Mouse (Mus musculus): ENCODE data around the gene Syngap1. TPM values are rescaled to one million over a fixed set of nuclear protein-coding genes. Genes with fewer than 3 reads are reported as not detected.

The Syngap1 gene
- polyA plus RNA-seq, 1 experiment from 2014 or later = 4.2 TPM

DNA sequence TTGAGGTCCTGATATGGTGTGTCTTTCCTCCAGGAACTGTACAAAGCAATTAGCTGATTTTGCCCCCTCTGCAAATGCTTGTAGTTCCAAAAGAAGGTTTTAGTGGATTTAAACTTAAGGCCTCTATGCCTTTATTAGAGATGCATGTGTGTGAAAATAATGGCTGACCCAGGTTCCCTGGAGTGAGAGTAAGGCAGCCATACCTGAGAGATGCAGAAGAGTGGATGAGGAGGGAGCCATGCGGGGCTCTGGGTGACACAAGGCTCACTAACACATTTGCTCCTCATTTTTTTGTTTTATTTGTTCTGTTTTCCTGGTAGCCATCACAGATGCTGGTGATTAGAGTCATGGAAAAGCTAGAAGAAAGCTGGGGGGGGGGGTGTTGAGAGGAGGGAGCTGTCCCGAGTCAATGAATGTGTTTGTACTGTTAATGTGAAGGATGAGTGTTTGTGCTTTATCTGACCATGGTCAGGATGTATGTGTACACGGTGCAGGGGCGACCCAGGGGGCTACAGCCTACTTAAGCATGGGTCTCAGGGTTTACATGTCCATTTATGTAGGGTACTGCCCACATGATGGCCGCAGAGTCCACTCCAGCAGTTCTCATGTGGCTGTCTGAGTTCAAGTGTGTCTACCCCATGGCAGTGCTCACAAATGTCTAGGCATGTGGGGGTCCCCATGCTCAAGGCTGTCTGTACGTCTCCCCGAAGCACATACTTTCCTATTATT is 9.7 kb downstream of the Syngap1 start:
- H3K36me3 ChIP-seq (ENCODE audit: control insufficient read depth, insufficient read depth, low read length) = peaks cover 13% of the 10 kb centered on the region
- peaks cover 57% of the 10 kb centered on the region for H3K4me1 ChIP-seq (ENCODE audit: control insufficient read depth, insufficient read depth, low read length)
- peak overlapping the region; percentile 63 for H3K9ac ChIP-seq (ENCODE audit: low read length)
- no peak for ATAC-seq
- H3K9me3 ChIP-seq (replicated peaks; ENCODE audit: control insufficient read depth, low read length) = no peaks in the 10 kb centered on the region
- WGBS = 30% methylated on average over 7 of the region's 7 CpGs
- H3K4me3 ChIP-seq (ENCODE audit: low read depth, low read length) = peak overlapping the region; percentile 32
- no peaks in the 10 kb centered on the region for H3K27me3 ChIP-seq (replicated peaks; ENCODE audit: control insufficient read depth, insufficient read depth, low read length)
- DNase-seq (ENCODE audit: low spot score) = no peak
- peak overlapping the region; percentile 91 for H3K4me2 ChIP-seq (ENCODE audit: low read length)
- H3K27ac ChIP-seq (ENCODE audit: low read depth, low read length) = peak overlapping the region; percentile 71; the same call in 1 of the 2 replicates

- Histone ChIP-seq H3K27me3 (replicated peaks; ENCODE audit: control insufficient read depth, insufficient read depth, low read length) (no peaks in the 10 kb centered on the region), H3K4me3 (ENCODE audit: low read depth, low read length) (peak overlapping the region; percentile 32), H3K4me2 (ENCODE audit: low read length) (peak overlapping the region; percentile 91), H3K9ac (ENCODE audit: low read length) (peak overlapping the region; percentile 63), H3K27ac (ENCODE audit: low read depth, low read length) (peak overlapping the region; percentile 71; the same call in 1 of the 2 replicates), H3K9me3 (replicated peaks; ENCODE audit: control insufficient read depth, low read length) (no peaks in the 10 kb centered on the region), H3K36me3 (ENCODE audit: control insufficient read depth, insufficient read depth, low read length) (peaks cover 20% of the 10 kb centered on the region), H3K4me1 (ENCODE audit: control insufficient read depth, insufficient read depth, low read length) (peaks cover 51% of the 10 kb centered on the region)
- ATAC-seq (peak; percentile 72), DNase-seq (ENCODE audit: low spot score) (peak; percentile 92)
- whole genome bisulfite sequencing = 0% methylated on average over 11 of the region's 11 CpGs
Measured at GRCm38 (mm10) chr17:26951406-26951805, 10.4 kb downstream of the Syngap1 start.

GRCm38 (mm10) chr17:26951952-26952877 is 11.2 kb downstream of the Syngap1 start:
- Histone ChIP-seq H3K9ac (ENCODE audit: low read length) (peak overlapping the region; percentile 63), H3K36me3 (ENCODE audit: control insufficient read depth, insufficient read depth, low read length) (peaks cover 28% of the 10 kb centered on the region), H3K4me1 (ENCODE audit: control insufficient read depth, insufficient read depth, low read length) (peaks cover 43% of the 10 kb centered on the region), H3K9me3 (replicated peaks; ENCODE audit: control insufficient read depth, low read length) (no peaks in the 10 kb centered on the region), H3K27me3 (replicated peaks; ENCODE audit: control insufficient read depth, insufficient read depth, low read length) (no peaks in the 10 kb centered on the region), H3K4me2 (ENCODE audit: low read length) (peak overlapping the region; percentile 91), H3K27ac (ENCODE audit: low read depth, low read length) (peak overlapping the region; percentile 71; the same call in 1 of the 2 replicates), H3K4me3 (ENCODE audit: low read depth, low read length) (peak overlapping the region; percentile 32)
- WGBS = 3% methylated on average over 23 of the region's 23 CpGs
- ATAC-seq = no peak; the same call in 1 of the 2 replicates
- no peak for DNase-seq (ENCODE audit: low spot score)

- ATAC-seq (no peak), DNase-seq (ENCODE audit: low spot score) (no peak)
- Histone ChIP-seq H3K36me3 (ENCODE audit: control insufficient read depth, insufficient read depth, low read length) (peaks cover 38% of the 10 kb centered on the region), H3K4me3 (ENCODE audit: low read depth, low read length) (peak overlapping the region; percentile 32; the same call in 1 of the 2 replicates), H3K4me2 (ENCODE audit: low read length) (peak overlapping the region; percentile 91), H3K9me3 (replicated peaks; ENCODE audit: control insufficient read depth, low read length) (no peaks in the 10 kb centered on the region), H3K27ac (ENCODE audit: low read depth, low read length) (no peak overlapping the region), H3K9ac (ENCODE audit: low read length) (peak overlapping the region; percentile 63), H3K4me1 (ENCODE audit: control insufficient read depth, insufficient read depth, low read length) (peaks cover 36% of the 10 kb centered on the region), H3K27me3 (replicated peaks; ENCODE audit: control insufficient read depth, insufficient read depth, low read length) (no peaks in the 10 kb centered on the region)
- WGBS = 20% methylated on average over 6 of the region's 6 CpGs
Measured at GRCm38 (mm10) chr17:26953201-26953600, 12.1 kb downstream of the Syngap1 start.

- peaks cover 43% of the 10 kb centered on the region for H3K36me3 ChIP-seq (ENCODE audit: control insufficient read depth, insufficient read depth, low read length)
- no peaks in the 10 kb centered on the region for H3K9me3 ChIP-seq (replicated peaks; ENCODE audit: control insufficient read depth, low read length)
- ATAC-seq = no peak
- 16% methylated on average over 14 of the region's 16 CpGs for WGBS
- no peak overlapping the region for H3K27ac ChIP-seq (ENCODE audit: low read depth, low read length)
- peak overlapping the region; percentile 91 for H3K4me2 ChIP-seq (ENCODE audit: low read length)
- H3K4me3 ChIP-seq (ENCODE audit: low read depth, low read length) = 0 out of 2 replicates have a peak overlapping the region, but pooled peaks have one; percentile 32
- peaks cover 36% of the 10 kb centered on the region for H3K4me1 ChIP-seq (ENCODE audit: control insufficient read depth, insufficient read depth, low read length)
- no peak for DNase-seq (ENCODE audit: low spot score)
- H3K27me3 ChIP-seq (replicated peaks; ENCODE audit: control insufficient read depth, insufficient read depth, low read length) = no peaks in the 10 kb centered on the region
- H3K9ac ChIP-seq (ENCODE audit: low read length) = peak overlapping the region; percentile 63
Measured at GRCm38 (mm10) chr17:26953726-26954125, 12.7 kb downstream of the Syngap1 start.

DNA sequence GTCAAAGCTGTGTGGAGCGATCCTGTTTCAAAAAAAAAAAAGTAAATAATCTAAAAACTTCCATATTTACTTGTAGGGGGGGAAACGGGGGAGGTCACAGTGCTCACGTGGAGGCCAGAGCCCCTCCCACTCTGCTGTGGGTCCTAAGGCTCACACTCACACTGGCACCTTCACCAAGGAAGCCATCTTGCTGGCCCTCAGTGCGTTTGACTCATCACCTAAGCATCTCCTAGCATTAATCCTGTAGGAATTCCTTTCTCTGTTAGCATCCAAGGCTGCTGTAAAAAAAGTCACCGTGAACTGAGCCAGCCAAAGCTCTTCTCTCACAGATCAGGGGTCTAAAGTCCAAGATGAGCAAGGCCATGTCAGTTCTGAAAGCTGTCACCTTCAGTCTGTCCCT is 15.3 kb downstream of the Syngap1 start:
- no peak overlapping the region for H3K27ac ChIP-seq (ENCODE audit: low read depth, low read length)
- 84% methylated on average over 5 of the region's 5 CpGs for WGBS
- no peaks in the 10 kb centered on the region for H3K9me3 ChIP-seq (replicated peaks; ENCODE audit: control insufficient read depth, low read length)
- no peak for ATAC-seq
- H3K27me3 ChIP-seq (replicated peaks; ENCODE audit: control insufficient read depth, insufficient read depth, low read length) = no peaks in the 10 kb centered on the region
- peaks cover 68% of the 10 kb centered on the region for H3K36me3 ChIP-seq (ENCODE audit: control insufficient read depth, insufficient read depth, low read length)
- H3K4me3 ChIP-seq (ENCODE audit: low read depth, low read length) = no peak overlapping the region
- H3K4me2 ChIP-seq (ENCODE audit: low read length) = no peak overlapping the region
- DNase-seq (ENCODE audit: low spot score) = no peak
- H3K9ac ChIP-seq (ENCODE audit: low read length) = no peak overlapping the region
- peaks cover 16% of the 10 kb centered on the region for H3K4me1 ChIP-seq (ENCODE audit: control insufficient read depth, insufficient read depth, low read length)

- no peak overlapping the region for H3K4me2 ChIP-seq (ENCODE audit: low read length)
- peaks cover 74% of the 10 kb centered on the region for H3K36me3 ChIP-seq (ENCODE audit: control insufficient read depth, insufficient read depth, low read length)
- H3K9ac ChIP-seq (ENCODE audit: low read length) = no peak overlapping the region
- DNase-seq (ENCODE audit: low spot score) = no peak
- peaks cover 14% of the 10 kb centered on the region for H3K4me1 ChIP-seq (ENCODE audit: control insufficient read depth, insufficient read depth, low read length)
- H3K27me3 ChIP-seq (replicated peaks; ENCODE audit: control insufficient read depth, insufficient read depth, low read length) = no peaks in the 10 kb centered on the region
- H3K4me3 ChIP-seq (ENCODE audit: low read depth, low read length) = no peak overlapping the region
- no peak for ATAC-seq
- 92% methylated on average over 18 of the region's 18 CpGs for WGBS
- H3K9me3 ChIP-seq (replicated peaks; ENCODE audit: control insufficient read depth, low read length) = no peaks in the 10 kb centered on the region
- H3K27ac ChIP-seq (ENCODE audit: low read depth, low read length) = no peak overlapping the region
Measured at GRCm38 (mm10) chr17:26956895-26957294, 15.8 kb downstream of the Syngap1 start.

- Histone ChIP-seq H3K27ac (ENCODE audit: low read depth, low read length) (no peak overlapping the region), H3K9ac (ENCODE audit: low read length) (no peak overlapping the region), H3K27me3 (replicated peaks; ENCODE audit: control insufficient read depth, insufficient read depth, low read length) (no peaks in the 10 kb centered on the region), H3K4me1 (ENCODE audit: control insufficient read depth, insufficient read depth, low read length) (peaks cover 4% of the 10 kb centered on the region), H3K9me3 (replicated peaks; ENCODE audit: control insufficient read depth, low read length) (no peaks in the 10 kb centered on the region), H3K4me2 (ENCODE audit: low read length) (no peak overlapping the region), H3K4me3 (ENCODE audit: low read depth, low read length) (no peak overlapping the region), H3K36me3 (ENCODE audit: control insufficient read depth, insufficient read depth, low read length) (peaks cover 84% of the 10 kb centered on the region)
- 96% methylated on average over 5 of the region's 5 CpGs for WGBS
- DNase-seq (ENCODE audit: low spot score) = no peak
- ATAC-seq = no peak
Measured at GRCm38 (mm10) chr17:26957872-26958271, 16.8 kb downstream of the Syngap1 start.
